Mouse (Mus musculus) CH12.LX (cell line): ENCODE measurements around the gene Exd1. TPM values are rescaled to one million over a fixed set of nuclear protein-coding genes. Genes with fewer than 3 reads are reported as not detected.
A peak's percentile ranks its signal among the peaks of the same experiment; 100 is the strongest.

Source experiments
- DNase-seq: peaks from one replicate; pipeline ENCODE4 v3.0.0-alpha.2; 2013; ENCODE audit errors: extremely low read depth
- H3K27ac ChIP-seq: 2 replicates; pipeline ENCODE4 v1.5.1; 2012; ENCODE audit warnings: low read depth, mild to moderate bottlenecking, control low read depth, moderate library complexity; ENCODE audit not compliant: insufficient read depth
- H3K27me3 ChIP-seq: replicated peaks from 2 replicates; pipeline ENCODE3; 2012; ENCODE audit warnings: inconsistent platforms
- H3K36me3 ChIP-seq, 2 experiments: replicated peaks in 1 of 2; 2 replicates each; pipeline versions ENCODE3 to v1.6.1; 2012; ENCODE audit warnings: inconsistent platforms in 1 of 2, low read length in 1 of 2, mild to moderate bottlenecking in 1 of 2, mixed read lengths in 1 of 2, moderate library complexity in 1 of 2; ENCODE audit not compliant: control insufficient read depth in 1 of 2, insufficient read depth in 1 of 2
- H3K4me1 ChIP-seq, 2 experiments: 2 replicates each; pipeline ENCODE4 v1.6.1; 2012; ENCODE audit warnings: inconsistent platforms in 1 of 2, moderate library complexity in 1 of 2; ENCODE audit not compliant: insufficient read depth in 2 of 2, control insufficient read depth in 1 of 2
- H3K4me2 ChIP-seq: 2 replicates; pipeline ENCODE4 v1.6.1; 2012; ENCODE audit warnings: low read depth, mild to moderate bottlenecking, control low read depth; ENCODE audit not compliant: poor library complexity, insufficient read depth, severe bottlenecking
- H3K4me3 ChIP-seq, 3 experiments: fragments of 150-350 bp in 1 of 3; sonication (generic) in 1 of 3; replicated peaks in 1 of 3; 2 replicates each; pipeline versions ENCODE3 to v1.5.1; 2011 to 2012; ENCODE audit warnings: low read depth in 2 of 3, low read length in 2 of 3, mild to moderate bottlenecking in 2 of 3, moderate library complexity in 2 of 3, control low read depth in 1 of 3, improper control_type of control experiment in 1 of 3, inconsistent platforms in 1 of 3, mixed read lengths in 1 of 3; ENCODE audit not compliant: poor library complexity in 1 of 3
- H3K79me2 ChIP-seq: replicated peaks from 2 replicates; pipeline ENCODE4 v1.6.1; 2012; ENCODE audit warnings: mild to moderate bottlenecking, moderate library complexity; ENCODE audit not compliant: control insufficient read depth, poor library complexity, insufficient read depth, severe bottlenecking; ENCODE audit errors: extremely low read depth
- H3K9ac ChIP-seq: 2 replicates; pipeline ENCODE4 v1.6.1; 2012; ENCODE audit warnings: low read depth, mild to moderate bottlenecking, control low read depth, moderate library complexity; ENCODE audit not compliant: insufficient read depth
- H3K9me3 ChIP-seq: replicated peaks from 2 replicates; pipeline ENCODE3; 2012; ENCODE audit warnings: low read length, inconsistent platforms, mixed read lengths
- BHLHE40 ChIP-seq: IDR thresholded peaks from 2 replicates; pipeline ENCODE4 v1.6.1; 2011; ENCODE audit warnings: mild to moderate bottlenecking, low read depth, low read length, improper control_type of control experiment
- CHD1 ChIP-seq: IDR thresholded peaks from 2 replicates; pipeline ENCODE4 v1.6.1; 2012; ENCODE audit warnings: low read depth, low read length, improper control_type of control experiment, inconsistent platforms
- CHD2 ChIP-seq: IDR thresholded peaks from 2 replicates; pipeline ENCODE4 v1.6.1; 2011; ENCODE audit warnings: low read length, improper control_type of control experiment
- CTCF ChIP-seq, 2 experiments: IDR thresholded peaks in 1 of 2; conservative IDR thresholded peaks in 1 of 2; 2 replicates each; pipeline ENCODE4 v1.5.1; 2011 to 2012; ENCODE audit warnings: low read depth in 2 of 2, low read length in 2 of 2, improper control_type of control experiment in 1 of 2, inconsistent platforms in 1 of 2, mild to moderate bottlenecking in 1 of 2, moderate library complexity in 1 of 2
- E2F4 ChIP-seq: IDR thresholded peaks from 2 replicates; pipeline ENCODE4 v1.6.1; 2011; ENCODE audit warnings: low read depth, low read length, improper control_type of control experiment; ENCODE audit not compliant: insufficient replicate concordance
- EP300 ChIP-seq: IDR thresholded peaks from 2 replicates; pipeline ENCODE4 v1.6.1; 2011; ENCODE audit warnings: low read length, improper control_type of control experiment
- ETS1 ChIP-seq: conservative IDR thresholded peaks from 2 replicates; pipeline ENCODE4 v1.6.1; 2012; ENCODE audit warnings: low read depth, mild to moderate bottlenecking, inconsistent platforms, low read length, improper control_type of control experiment, moderate library complexity
- GABPA ChIP-seq: IDR thresholded peaks from 2 replicates; pipeline ENCODE4 v1.6.1; 2012; ENCODE audit warnings: low read depth, low read length, improper control_type of control experiment, inconsistent platforms; ENCODE audit not compliant: insufficient replicate concordance
- HCFC1 ChIP-seq: IDR thresholded peaks from 2 replicates; pipeline ENCODE4 v1.6.1; 2012; ENCODE audit warnings: low read depth, mild to moderate bottlenecking, inconsistent platforms, low read length, improper control_type of control experiment
- IRF4 ChIP-seq: IDR thresholded peaks from 2 replicates; pipeline ENCODE4 v1.6.1; 2014; ENCODE audit warnings: low read depth, mild to moderate bottlenecking, inconsistent platforms, low read length, improper control_type of control experiment
- JUND ChIP-seq: conservative IDR thresholded peaks from 2 replicates; pipeline ENCODE4 v1.6.1; 2011; ENCODE audit warnings: low read depth, low read length, improper control_type of control experiment
- KAT2A ChIP-seq: IDR thresholded peaks from 2 replicates; pipeline ENCODE4 v1.6.1; 2012; ENCODE audit warnings: low read length, improper control_type of control experiment, inconsistent platforms; ENCODE audit not compliant: insufficient replicate concordance
- MAFK ChIP-seq: IDR thresholded peaks from 2 replicates; pipeline ENCODE4 v1.6.1; 2011; ENCODE audit warnings: low read length, improper control_type of control experiment; ENCODE audit not compliant: insufficient replicate concordance
- MAX ChIP-seq: IDR thresholded peaks from 2 replicates; pipeline ENCODE4 v1.6.1; 2011; ENCODE audit warnings: low read length, improper control_type of control experiment
- MAZ ChIP-seq: IDR thresholded peaks from 2 replicates; pipeline ENCODE4 v1.6.1; 2012; ENCODE audit warnings: low read depth, mild to moderate bottlenecking, inconsistent platforms, low read length, improper control_type of control experiment, moderate library complexity
- NELFE ChIP-seq: IDR thresholded peaks from 2 replicates; pipeline ENCODE4 v1.6.1; 2011; ENCODE audit warnings: low read depth, low read length, improper control_type of control experiment
- NRF1 ChIP-seq: IDR thresholded peaks from 2 replicates; pipeline ENCODE4 v1.6.1; 2014; ENCODE audit warnings: low read depth, mild to moderate bottlenecking, inconsistent platforms, low read length, improper control_type of control experiment, moderate library complexity
- PAX5 ChIP-seq: IDR thresholded peaks from 2 replicates; pipeline ENCODE4 v1.6.1; 2012; ENCODE audit warnings: low read length, inconsistent platforms, mixed read lengths
- POLR2A ChIP-seq: IDR thresholded peaks from 2 replicates; pipeline ENCODE4 v1.6.1; 2011; ENCODE audit warnings: low read depth, mild to moderate bottlenecking, improper control_type of control experiment, low read length
- POLR2AphosphoS2 ChIP-seq: IDR thresholded peaks from 2 replicates; pipeline ENCODE4 v1.6.1; 2011; ENCODE audit warnings: low read depth, low read length, improper control_type of control experiment
- RAD21 ChIP-seq: IDR thresholded peaks from 2 replicates; pipeline ENCODE4 v1.6.1; 2011; ENCODE audit warnings: low read depth, mild to moderate bottlenecking, low read length, improper control_type of control experiment, moderate library complexity
- RCOR1 ChIP-seq: conservative IDR thresholded peaks from 2 replicates; pipeline ENCODE4 v1.6.1; 2012; ENCODE audit warnings: low read depth, mild to moderate bottlenecking, inconsistent platforms, low read length, improper control_type of control experiment
- SIN3A ChIP-seq: IDR thresholded peaks from 2 replicates; pipeline ENCODE4 v1.6.1; 2012; ENCODE audit warnings: low read length, improper control_type of control experiment, inconsistent platforms
- SMC3 ChIP-seq: IDR thresholded peaks from 2 replicates; pipeline ENCODE4 v1.6.1; 2011; ENCODE audit warnings: low read depth, low read length, improper control_type of control experiment
- TBP ChIP-seq: conservative IDR thresholded peaks from 2 replicates; pipeline ENCODE4 v1.6.1; 2011; ENCODE audit warnings: low read depth, low read length, improper control_type of control experiment
- TCF12 ChIP-seq: IDR thresholded peaks from 2 replicates; pipeline ENCODE4 v1.6.1; 2014; ENCODE audit warnings: low read depth, mild to moderate bottlenecking, inconsistent platforms, low read length, improper control_type of control experiment
- UBTF ChIP-seq: IDR thresholded peaks from 2 replicates; pipeline ENCODE4 v1.6.1; 2012; ENCODE audit warnings: low read depth, mild to moderate bottlenecking, inconsistent platforms, low read length, improper control_type of control experiment, moderate library complexity
- USF2 ChIP-seq: conservative IDR thresholded peaks from 2 replicates; pipeline ENCODE4 v1.6.1; 2011; ENCODE audit warnings: low read depth, low read length, improper control_type of control experiment
- ZC3H11A ChIP-seq: IDR thresholded peaks from 2 replicates; pipeline ENCODE4 v1.6.1; 2012; ENCODE audit warnings: low read depth, mild to moderate bottlenecking, inconsistent platforms, low read length, improper control_type of control experiment
- ZKSCAN1 ChIP-seq: IDR thresholded peaks from 2 replicates; pipeline ENCODE4 v1.6.1; 2012; ENCODE audit warnings: low read depth, inconsistent platforms, low read length, improper control_type of control experiment, borderline replicate concordance
- ZMIZ1 ChIP-seq: IDR thresholded peaks from 2 replicates; pipeline ENCODE4 v1.6.1; 2012; ENCODE audit warnings: low read depth, mild to moderate bottlenecking, inconsistent platforms, low read length, improper control_type of control experiment
- dilution Hi-C: fragments of 300-500 bp; cut with MboI; formaldehyde crosslinking; loops from 2 replicates; pipeline ENCODE4 v1.14.3; 2020; ENCODE audit warnings: low sequenced_read_pairs; ENCODE audit not compliant: extremely low pct_unique_long_range_greater_than_20kb, extremely low pct_ligation_motif_present
- in situ Hi-C: fragments of 300-500 bp; cut with MboI; formaldehyde crosslinking; loops from 3 replicates; pipeline ENCODE4 v1.14.3; 2019; ENCODE audit warnings: low sequenced_read_pairs, low pct_ligation_motif_present, low pct_unique_long_range_greater_than_20kb, mixed read lengths
- polyA plus RNA-seq: library from polyadenylated mRNA; unstranded; fragments of >175 nt; gene quantifications from 2 replicates; pipeline ENCODE4 v1.2.1, GENCODE M21; 2012; ENCODE audit warnings: low read depth; ENCODE audit not compliant: insufficient read length
- total RNA-seq, 2 experiments: library from RNA; depleted of rRNA; stranded (reverse); fragments of 300-350 nt in 1 of 2; fragments of >200 nt in 1 of 2; gene quantifications; 2 replicates each; pipeline ENCODE4 v1.2.3; 2012 to 2014

Gene Exd1
- total and polyA plus RNA-seq, 3 experiments, result 0.17 to 0.39 (median 0.25) TPM

GRCm38 (mm10) chr2:119512292-119512691, 35.1 kb downstream of the Exd1 start:
- H3K9me3 ChIP-seq, result no peaks in the 10 kb centered on the region
- peak; percentile 25 for DNase-seq
- dilution Hi-C loops, result no loop called here
- H3K4me3 ChIP-seq, result no peak overlapping the region
- no peak overlapping the region for H3K9ac ChIP-seq
- peaks cover 0 to 15% of the 10 kb centered on the region in 2 experiments; a peak in 2 of 4 replicates for H3K4me1 ChIP-seq
- no peaks in the 10 kb centered on the region for H3K79me2 ChIP-seq
- no peak for TF ChIP-seq MAX
- no peak for TF ChIP-seq NRF1
- TF ChIP-seq TCF12, result no peak
- TF ChIP-seq RCOR1, result no peak
- no peak for TF ChIP-seq ZKSCAN1
- no peak for TF ChIP-seq ETS1
- peak; percentile 9 to 60; a peak in 2 of 4 replicates for TF ChIP-seq CTCF (conservative IDR thresholded peaks at IDR 0.05 in 1 of 2, IDR thresholded peaks at IDR 0.05 in 1 of 2; ENCODE audit: low read depth in 2 of 2, low read length in 2 of 2)
- no peak for TF ChIP-seq E2F4
- no peak for TF ChIP-seq IRF4
- no peak for TF ChIP-seq JUND
- TF ChIP-seq MAFK, result no peak
- no peak for TF ChIP-seq HCFC1
- no peak for TF ChIP-seq SIN3A
- TF ChIP-seq EP300, result no peak
- no peak for TF ChIP-seq MAZ
- no peak for TF ChIP-seq TBP
- TF ChIP-seq USF2, result no peak
- peak; percentile 47 for TF ChIP-seq RAD21
- no peak for TF ChIP-seq CHD1
- TF ChIP-seq SMC3, result peak; percentile 29
- no peak for TF ChIP-seq BHLHE40
- TF ChIP-seq UBTF, result no peak
- no peak for TF ChIP-seq ZMIZ1
- TF ChIP-seq, all 38 proteins: peak for 3
- Histone ChIP-seq H3K27me3 (no peaks in the 10 kb centered on the region), H3K36me3 (no peaks in the 10 kb centered on the region), H3K4me2 (no peak overlapping the region), H3K27ac (no peak overlapping the region)
- in situ Hi-C loops, result no loop called here

GRCm38 (mm10) chr2:119510856-119511255, 36.6 kb downstream of the Exd1 start:
- DNase-seq, result no peak
- H3K4me3 ChIP-seq, result no peak overlapping the region
- in situ Hi-C loops (no loop called here), dilution Hi-C loops (no loop called here)
- no peaks in the 10 kb centered on the region for H3K36me3 ChIP-seq
- H3K27me3 ChIP-seq, result no peaks in the 10 kb centered on the region
- H3K4me2 ChIP-seq, result no peak overlapping the region
- H3K9ac ChIP-seq, result no peak overlapping the region
- peaks cover 0 to under 1% of the 10 kb centered on the region in 2 experiments; a peak in 2 of 4 replicates for H3K4me1 ChIP-seq
- no peak overlapping the region for H3K27ac ChIP-seq
- no peak for TF ChIP-seq CHD1
- no peak for TF ChIP-seq ZC3H11A
- TF ChIP-seq CHD2, result no peak
- no peak for TF ChIP-seq POLR2A
- no peak for TF ChIP-seq IRF4
- no peak for TF ChIP-seq UBTF
- no peak for TF ChIP-seq MAZ
- TF ChIP-seq PAX5, result no peak
- no peak for TF ChIP-seq NELFE
- TF ChIP-seq TCF12, result no peak
- no peak for TF ChIP-seq POLR2AphosphoS2
- no peak for TF ChIP-seq ZMIZ1
- TF ChIP-seq GABPA, result no peak
- TF ChIP-seq KAT2A, result no peak
- no peak for TF ChIP-seq USF2
- TF ChIP-seq, all 38 proteins: peak for 0
- Histone ChIP-seq H3K79me2 (no peaks in the 10 kb centered on the region), H3K9me3 (no peaks in the 10 kb centered on the region)
